Mouse (Mus musculus): Measurements from ENCODE around the gene Slc51b. TPM values are rescaled to one million over a fixed set of nuclear protein-coding genes. Genes with fewer than 3 reads are reported as not detected.

Gene Slc51b
- polyA plus RNA-seq, 1 experiment: not detected

DNA sequence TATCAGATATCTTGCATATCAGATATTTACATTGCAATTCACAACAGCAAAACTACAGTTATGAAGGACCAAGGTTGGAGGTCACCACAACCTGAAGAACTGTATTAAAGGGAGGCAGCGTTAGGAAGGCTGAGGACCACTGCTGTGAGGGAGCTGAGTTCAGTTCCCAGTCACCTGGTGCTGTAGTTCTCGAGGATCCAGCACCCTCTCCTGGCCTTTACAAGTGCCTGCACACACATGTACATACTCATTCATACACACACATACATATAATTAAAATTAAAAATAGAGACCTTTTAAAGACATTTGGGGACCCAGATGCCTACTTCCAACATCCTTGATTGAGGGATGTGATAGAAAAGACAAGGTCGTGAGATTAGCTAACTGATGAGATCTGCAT lies 3.1 kb downstream of the Slc51b start:
- no peak for TF ChIP-seq CTCF (IDR thresholded peaks at IDR 0.05; ENCODE audit: insufficient read depth, low read length)
- TF ChIP-seq POLR2A (IDR thresholded peaks at IDR 0.05; ENCODE audit: borderline replicate concordance, extremely low read depth, low read depth, low read length): no peak
- Histone ChIP-seq H3K4me1 (ENCODE audit: control insufficient read depth, insufficient read depth, low read length) (no peaks in the 10 kb centered on the region), H3K4me3 (replicated peaks; ENCODE audit: extremely low read depth, low read depth, low read length) (no peak overlapping the region)
- no peak for DNase-seq
- 62% methylated on average over 3 of the region's 3 CpGs for WGBS

DNA sequence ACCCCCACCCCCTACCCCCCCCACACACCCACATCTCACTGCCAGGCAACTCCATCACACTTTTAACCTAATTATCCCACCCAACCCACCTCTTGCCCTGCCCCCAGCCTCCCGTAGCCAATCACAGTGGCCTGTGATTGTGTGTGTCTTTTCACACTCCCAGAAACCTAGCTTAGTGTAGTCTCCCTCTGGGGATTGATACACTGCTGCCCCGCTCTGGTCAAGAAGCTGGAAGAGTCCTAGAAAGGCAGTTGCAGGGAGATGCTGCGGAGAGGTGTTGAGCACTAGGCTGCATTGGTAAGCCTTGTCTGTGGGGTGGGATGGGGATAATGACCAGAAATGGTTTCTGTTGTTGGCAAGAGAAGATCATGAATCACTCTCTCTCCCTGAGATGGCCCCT lies 5.0 kb downstream of the Slc51b start:
- TF ChIP-seq CTCF (IDR thresholded peaks at IDR 0.05; ENCODE audit: insufficient read depth, low read length) (0 out of 2 replicates have a peak, but pooled peaks have one; percentile 13), POLR2A (IDR thresholded peaks at IDR 0.05; ENCODE audit: borderline replicate concordance, extremely low read depth, low read depth, low read length) (no peak)
- WGBS: 38% methylated on average over 3 of the region's 3 CpGs
- no peak for DNase-seq
- H3K4me1 ChIP-seq (ENCODE audit: control insufficient read depth, insufficient read depth, low read length): no peaks in the 10 kb centered on the region
- no peak overlapping the region for H3K4me3 ChIP-seq (replicated peaks; ENCODE audit: extremely low read depth, low read depth, low read length)

DNA sequence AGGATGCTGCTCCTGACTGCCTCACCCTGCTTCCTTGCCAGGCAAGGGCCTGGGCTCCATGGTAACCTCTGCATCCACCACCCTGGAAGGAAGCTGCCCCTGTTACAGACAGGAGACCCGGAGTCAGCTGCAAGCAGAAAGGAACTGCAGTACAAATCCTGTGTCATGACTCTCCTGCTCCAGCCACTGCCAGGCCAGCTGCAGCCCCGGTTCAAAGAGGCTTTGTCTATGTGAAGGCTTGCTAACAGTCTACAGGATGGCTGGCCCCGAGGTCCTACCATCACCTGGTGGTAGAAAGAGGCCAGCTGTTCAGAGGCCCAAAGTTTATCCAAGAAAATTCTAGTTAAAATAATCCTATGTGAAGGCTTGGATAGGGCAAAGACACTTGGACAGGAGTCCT lies 11.4 kb downstream of the Slc51b start:
- WGBS: 51% methylated on average over 3 of the region's 3 CpGs
- Histone ChIP-seq H3K4me1 (ENCODE audit: control insufficient read depth, insufficient read depth, low read length) (peaks cover 13% of the 10 kb centered on the region), H3K4me3 (replicated peaks; ENCODE audit: extremely low read depth, low read depth, low read length) (no peak overlapping the region)
- no peak for DNase-seq
- TF ChIP-seq CTCF (IDR thresholded peaks at IDR 0.05; ENCODE audit: insufficient read depth, low read length) (no peak), POLR2A (IDR thresholded peaks at IDR 0.05; ENCODE audit: borderline replicate concordance, extremely low read depth, low read depth, low read length) (no peak)

DNA sequence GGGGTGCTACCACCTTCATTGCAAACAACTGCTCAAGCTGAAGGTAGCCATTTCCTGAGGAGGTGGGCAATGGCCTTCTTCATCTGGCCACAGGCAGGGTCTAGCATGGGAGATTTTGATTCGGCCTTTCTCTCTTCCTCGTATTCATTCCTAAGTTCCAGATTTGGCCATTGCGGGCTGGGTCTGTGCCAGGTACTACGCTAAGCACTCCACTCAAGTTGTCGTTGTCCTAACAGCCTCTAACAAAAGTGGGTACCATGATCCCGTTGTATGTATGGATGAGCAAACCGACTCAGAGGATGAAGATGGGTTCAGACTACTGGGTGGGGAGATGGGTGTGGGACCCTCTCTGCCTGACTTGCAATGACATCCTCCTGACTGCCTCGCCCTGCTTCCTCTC lies 12.4 kb downstream of the Slc51b start:
- Histone ChIP-seq H3K4me1 (ENCODE audit: control insufficient read depth, insufficient read depth, low read length) (peaks cover 13% of the 10 kb centered on the region), H3K4me3 (replicated peaks; ENCODE audit: extremely low read depth, low read depth, low read length) (no peak overlapping the region)
- peak; percentile 47 for DNase-seq
- TF ChIP-seq CTCF (IDR thresholded peaks at IDR 0.05; ENCODE audit: insufficient read depth, low read length) (no peak), POLR2A (IDR thresholded peaks at IDR 0.05; ENCODE audit: borderline replicate concordance, extremely low read depth, low read depth, low read length) (no peak)
- WGBS: 67% methylated on average over 8 of the region's 8 CpGs

GRCm38 (mm10) chr9:65408871-65409295 lies 13.9 kb downstream of the Slc51b start:
- H3K4me3 ChIP-seq (replicated peaks; ENCODE audit: extremely low read depth, low read depth, low read length): no peak overlapping the region
- WGBS: 38% methylated on average over 5 of the region's 5 CpGs
- H3K4me1 ChIP-seq (ENCODE audit: control insufficient read depth, insufficient read depth, low read length): peaks cover 16% of the 10 kb centered on the region
- no peak for TF ChIP-seq CTCF (IDR thresholded peaks at IDR 0.05; ENCODE audit: insufficient read depth, low read length)
- TF ChIP-seq POLR2A (IDR thresholded peaks at IDR 0.05; ENCODE audit: borderline replicate concordance, extremely low read depth, low read depth, low read length): no peak
- DNase-seq: peak; percentile 54

- 63% methylated on average over 3 of the region's 3 CpGs for WGBS
- Histone ChIP-seq H3K4me1 (ENCODE audit: control insufficient read depth, insufficient read depth, low read length) (peaks cover 18% of the 10 kb centered on the region), H3K4me3 (replicated peaks; ENCODE audit: extremely low read depth, low read depth, low read length) (no peak overlapping the region)
- TF ChIP-seq POLR2A (IDR thresholded peaks at IDR 0.05; ENCODE audit: borderline replicate concordance, extremely low read depth, low read depth, low read length): no peak
- no peak for TF ChIP-seq CTCF (IDR thresholded peaks at IDR 0.05; ENCODE audit: insufficient read depth, low read length)
- no peak for DNase-seq
Observed at GRCm38 (mm10) chr9:65407861-65408260, 14.9 kb downstream of the Slc51b start.

- peaks cover 18% of the 10 kb centered on the region for H3K4me1 ChIP-seq (ENCODE audit: control insufficient read depth, insufficient read depth, low read length)
- DNase-seq: no peak
- no peak overlapping the region for H3K4me3 ChIP-seq (replicated peaks; ENCODE audit: extremely low read depth, low read depth, low read length)
- TF ChIP-seq POLR2A (IDR thresholded peaks at IDR 0.05; ENCODE audit: borderline replicate concordance, extremely low read depth, low read depth, low read length) (no peak), CTCF (IDR thresholded peaks at IDR 0.05; ENCODE audit: insufficient read depth, low read length) (no peak)
- WGBS: 77% methylated on average over 5 of the region's 5 CpGs
Observed at GRCm38 (mm10) chr9:65407327-65407726, 15.4 kb downstream of the Slc51b start.

GRCm38 (mm10) chr9:65405184-65405449 lies 17.6 kb downstream of the Slc51b start:
- peaks cover 17% of the 10 kb centered on the region for H3K4me1 ChIP-seq (ENCODE audit: control insufficient read depth, insufficient read depth, low read length)
- no peak for DNase-seq
- 49% methylated on average over 2 of the region's 2 CpGs for WGBS
- H3K4me3 ChIP-seq (replicated peaks; ENCODE audit: extremely low read depth, low read depth, low read length): no peak overlapping the region
- TF ChIP-seq POLR2A (IDR thresholded peaks at IDR 0.05; ENCODE audit: borderline replicate concordance, extremely low read depth, low read depth, low read length): no peak
- no peak for TF ChIP-seq CTCF (IDR thresholded peaks at IDR 0.05; ENCODE audit: insufficient read depth, low read length)

DNA sequence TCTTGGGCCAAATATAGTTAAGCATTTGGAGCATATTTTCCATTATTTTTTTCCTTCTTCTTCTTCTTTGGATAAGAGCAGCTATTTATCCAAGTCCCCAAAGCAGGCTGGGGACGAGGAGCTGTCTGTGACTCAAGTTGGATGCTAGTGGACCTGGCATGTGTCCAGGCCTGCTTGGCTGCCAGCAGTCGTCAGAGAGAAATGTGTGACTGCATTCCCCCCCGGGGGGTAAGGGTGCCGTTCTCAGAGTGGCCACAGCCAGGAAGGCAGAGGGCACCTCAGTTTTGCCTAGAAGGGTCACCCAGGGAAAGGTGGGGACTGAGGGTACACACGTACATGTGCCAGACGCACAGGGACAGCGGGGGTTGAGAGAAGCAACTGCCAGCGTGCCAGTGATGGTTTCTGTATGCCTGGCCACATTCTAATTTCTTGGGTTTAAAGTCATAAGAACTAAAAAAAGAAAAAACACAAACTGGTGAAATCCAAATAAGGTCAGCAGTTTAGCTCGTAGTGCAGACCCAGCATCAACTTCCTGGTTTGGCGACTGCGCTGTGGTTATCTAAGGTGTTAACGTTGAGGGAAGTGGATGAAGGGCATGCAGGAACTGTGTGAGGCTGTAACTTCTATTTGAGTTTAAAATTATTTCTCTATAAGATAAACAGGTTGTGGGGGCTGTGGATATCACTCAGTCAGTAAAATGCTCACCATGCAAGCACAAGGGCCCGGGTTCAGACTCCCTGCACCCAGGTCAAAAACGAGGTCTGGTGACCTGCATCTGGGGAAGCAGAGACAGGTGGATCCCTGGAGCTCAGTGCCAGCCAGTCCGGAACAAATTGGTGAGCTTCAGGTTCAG lies 18.2 kb downstream of the Slc51b start:
- 33% methylated on average over 15 of the region's 15 CpGs for WGBS
- peak; percentile 76 for DNase-seq
- TF ChIP-seq CTCF (IDR thresholded peaks at IDR 0.05; ENCODE audit: insufficient read depth, low read length) (no peak), POLR2A (IDR thresholded peaks at IDR 0.05; ENCODE audit: borderline replicate concordance, extremely low read depth, low read depth, low read length) (no peak)
- H3K4me1 ChIP-seq (ENCODE audit: control insufficient read depth, insufficient read depth, low read length): peaks cover 12% of the 10 kb centered on the region
- H3K4me3 ChIP-seq (replicated peaks; ENCODE audit: extremely low read depth, low read depth, low read length): no peak overlapping the region

DNA sequence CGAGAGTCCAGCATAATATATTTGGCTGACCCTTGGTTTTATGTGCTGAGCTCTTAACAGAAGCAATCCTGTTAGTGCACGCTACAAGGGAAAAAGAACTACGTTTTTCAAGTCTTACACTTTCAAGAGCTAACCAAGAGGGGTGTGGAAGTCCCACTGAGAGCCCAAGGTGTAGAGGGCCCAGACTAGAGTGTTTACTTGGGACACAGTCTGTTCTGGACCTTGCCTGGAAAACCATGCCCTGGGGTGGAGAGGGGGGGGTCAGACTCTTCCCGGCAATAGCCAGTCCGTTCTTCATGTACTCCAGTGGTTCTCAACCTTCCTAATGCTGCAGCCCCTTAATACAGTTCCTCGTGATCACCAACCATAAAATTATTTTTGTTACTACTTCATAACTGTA lies 22.8 kb downstream of the Slc51b start:
- H3K4me1 ChIP-seq (ENCODE audit: control insufficient read depth, insufficient read depth, low read length): 0 out of 2 replicates have a peak, but pooled peaks cover 5% of the 10 kb centered on the region
- peak overlapping the region; percentile 30 for H3K4me3 ChIP-seq (replicated peaks; ENCODE audit: extremely low read depth, low read depth, low read length)
- WGBS: 63% methylated on average over 6 of the region's 6 CpGs
- DNase-seq: peak; percentile 40
- no peak for TF ChIP-seq POLR2A (IDR thresholded peaks at IDR 0.05; ENCODE audit: borderline replicate concordance, extremely low read depth, low read depth, low read length)
- no peak for TF ChIP-seq CTCF (IDR thresholded peaks at IDR 0.05; ENCODE audit: insufficient read depth, low read length)

Measured in lung, adult 2 months (tissue).